Mouse (Mus musculus) MEL (cell line): Measurements from ENCODE around the gene Slc44a4. TPM values are rescaled to one million over a fixed set of nuclear protein-coding genes. Genes with fewer than 3 reads are reported as not detected.

Experiments used
- DNase-seq: peaks from one replicate; pipeline ENCODE4 v3.0.0; 2011; ENCODE audit warnings: low read depth, low spot score
- H3K27ac ChIP-seq: 2 replicates; pipeline ENCODE4 v1.5.1; 2012; ENCODE audit warnings: low read depth, mild to moderate bottlenecking, control low read depth, low read length, moderate library complexity; ENCODE audit not compliant: control insufficient read depth
- H3K27me3 ChIP-seq, 2 experiments: fragments of 150-350 bp in 1 of 2; sonication (generic) in 1 of 2; 2 replicates each; pipeline ENCODE4 v1.6.1; 2012; ENCODE audit warnings: low read length in 2 of 2, mild to moderate bottlenecking in 2 of 2, improper control_type of control experiment in 1 of 2, moderate library complexity in 1 of 2; ENCODE audit not compliant: insufficient read depth in 2 of 2, control insufficient read depth in 1 of 2
- H3K36me3 ChIP-seq, 2 experiments: 2 replicates each; pipeline ENCODE4 v1.6.1; 2012 to 2014; ENCODE audit warnings: low read length in 2 of 2, improper control_type of control experiment in 1 of 2, inconsistent platforms in 1 of 2, mild to moderate bottlenecking in 1 of 2; ENCODE audit not compliant: insufficient read depth in 2 of 2, control insufficient read depth in 1 of 2
- H3K4me1 ChIP-seq, 2 experiments: fragments of 150-350 bp in 1 of 2; sonication (generic) in 1 of 2; 2 replicates each; pipeline ENCODE4 v1.6.1; 2012; ENCODE audit warnings: low read length in 2 of 2, improper control_type of control experiment in 1 of 2, mild to moderate bottlenecking in 1 of 2; ENCODE audit not compliant: insufficient read depth in 2 of 2, control insufficient read depth in 1 of 2
- H3K4me3 ChIP-seq, 2 experiments: fragments of 150-350 bp in 1 of 2; sonication (generic) in 1 of 2; 2 replicates each; pipeline ENCODE4 v1.5.1; 2012; ENCODE audit warnings: low read depth in 2 of 2, low read length in 2 of 2, mild to moderate bottlenecking in 2 of 2, moderate library complexity in 2 of 2, control low read depth in 1 of 2, improper control_type of control experiment in 1 of 2; ENCODE audit not compliant: control insufficient read depth in 1 of 2, insufficient read depth in 1 of 2
- H3K79me2 ChIP-seq: 2 replicates; pipeline ENCODE4 v1.6.1; 2012; ENCODE audit warnings: mild to moderate bottlenecking, low read length, moderate library complexity; ENCODE audit not compliant: control insufficient read depth, poor library complexity, insufficient read depth
- H3K9ac ChIP-seq: 2 replicates; pipeline ENCODE4 v1.6.1; 2012; ENCODE audit warnings: low read depth, mild to moderate bottlenecking, control low read depth, low read length, moderate library complexity; ENCODE audit not compliant: control insufficient read depth, poor library complexity, severe bottlenecking
- H3K9me3 ChIP-seq: fragments of 150-350 bp; sonication (generic); replicated peaks from 2 replicates; pipeline ENCODE4 v1.6.1; 2012; ENCODE audit warnings: mild to moderate bottlenecking, low read length, improper control_type of control experiment, moderate library complexity; ENCODE audit not compliant: insufficient read depth
- CTCF ChIP-seq, 3 experiments: IDR thresholded peaks in 2 of 3; conservative IDR thresholded peaks in 1 of 3; 2 replicates each; pipeline ENCODE4 v1.5.1; 2011 to 2012; ENCODE audit warnings: low read length in 3 of 3, low read depth in 2 of 3, mild to moderate bottlenecking in 2 of 3, improper control_type of control experiment in 1 of 3, inconsistent platforms in 1 of 3, mixed read lengths in 1 of 3, moderate library complexity in 1 of 3; ENCODE audit not compliant: control insufficient read depth in 1 of 3, insufficient read depth in 1 of 3, poor library complexity in 1 of 3, severe bottlenecking in 1 of 3
- E2F4 ChIP-seq: IDR thresholded peaks from 2 replicates; pipeline ENCODE4 v1.6.1; 2011; ENCODE audit warnings: low read depth, low read length, improper control_type of control experiment, borderline replicate concordance
- GABPA ChIP-seq: IDR thresholded peaks from 2 replicates; pipeline ENCODE4 v1.6.1; 2012; ENCODE audit warnings: low read depth, mild to moderate bottlenecking, inconsistent platforms, low read length, improper control_type of control experiment, moderate library complexity
- KAT2A ChIP-seq: conservative IDR thresholded peaks from 2 replicates; pipeline ENCODE4 v1.6.1; 2012; ENCODE audit warnings: low read depth, low read length, improper control_type of control experiment, inconsistent platforms
- MAZ ChIP-seq: IDR thresholded peaks from 2 replicates; pipeline ENCODE4 v1.6.1; 2012; ENCODE audit warnings: low read depth, mild to moderate bottlenecking, inconsistent platforms, low read length, improper control_type of control experiment
- MEF2A ChIP-seq: IDR thresholded peaks from 2 replicates; pipeline ENCODE4 v1.6.1; 2014; ENCODE audit warnings: low read depth, mild to moderate bottlenecking, inconsistent platforms, low read length, improper control_type of control experiment; ENCODE audit not compliant: poor library complexity, insufficient replicate concordance, severe bottlenecking; ENCODE audit errors: extremely low read depth
- MYB ChIP-seq: IDR thresholded peaks from 2 replicates; pipeline ENCODE4 v1.6.1; 2011; ENCODE audit warnings: mild to moderate bottlenecking, low read depth, low read length, improper control_type of control experiment
- MYC ChIP-seq: IDR thresholded peaks from 2 replicates; pipeline ENCODE4 v1.6.1; 2011; ENCODE audit warnings: low read depth, mild to moderate bottlenecking, low read length, improper control_type of control experiment, moderate library complexity
- POLR2A ChIP-seq, 2 experiments: IDR thresholded peaks; 2 replicates each; pipeline ENCODE4 v1.6.1; 2011 to 2012; ENCODE audit warnings: low read length in 2 of 2, mild to moderate bottlenecking in 2 of 2, control low read depth in 1 of 2, improper control_type of control experiment in 1 of 2, low read depth in 1 of 2, moderate library complexity in 1 of 2; ENCODE audit not compliant: control insufficient read depth in 1 of 2, insufficient read depth in 1 of 2, poor library complexity in 1 of 2
- POLR2AphosphoS5 ChIP-seq: IDR thresholded peaks from 2 replicates; pipeline ENCODE4 v1.6.1; 2012; ENCODE audit warnings: low read depth, borderline replicate concordance, mild to moderate bottlenecking, inconsistent platforms, low read length, moderate library complexity, mixed read lengths
- RAD21 ChIP-seq: IDR thresholded peaks from 2 replicates; pipeline ENCODE4 v1.6.1; 2011; ENCODE audit warnings: mild to moderate bottlenecking, low read depth, low read length, improper control_type of control experiment
- TAL1 ChIP-seq: IDR thresholded peaks from 2 replicates; pipeline ENCODE4 v1.6.1; 2012; ENCODE audit warnings: mild to moderate bottlenecking, inconsistent platforms, low read length, moderate library complexity, mixed read lengths
- TBP ChIP-seq: IDR thresholded peaks from 2 replicates; pipeline ENCODE4 v1.8.0; 2011; ENCODE audit warnings: low read depth, low read length, improper control_type of control experiment
- UBTF ChIP-seq: IDR thresholded peaks from 2 replicates; pipeline ENCODE4 v1.6.1; 2012; ENCODE audit warnings: low read depth, mild to moderate bottlenecking, inconsistent platforms, low read length, improper control_type of control experiment, moderate library complexity, borderline replicate concordance; ENCODE audit not compliant: insufficient read depth
- ZC3H11A ChIP-seq: IDR thresholded peaks from 2 replicates; pipeline ENCODE4 v1.6.1; 2012; ENCODE audit warnings: low read depth, mild to moderate bottlenecking, inconsistent platforms, low read length, improper control_type of control experiment
- ZMIZ1 ChIP-seq: IDR thresholded peaks from 2 replicates; pipeline ENCODE4 v1.6.1; 2012; ENCODE audit warnings: low read depth, mild to moderate bottlenecking, inconsistent platforms, low read length, improper control_type of control experiment, moderate library complexity
- polyA plus RNA-seq, 2 experiments: library from polyadenylated mRNA; stranded (reverse) in 1 of 2; unstranded in 1 of 2; fragments of >175 nt in 1 of 2; fragments of >200 nt in 1 of 2; gene quantifications; 2 replicates each; pipeline versions ENCODE4 v1.2.1 to v1.2.4; 2012; ENCODE audit warnings: low replicate concordance in 2 of 2, low read depth in 1 of 2; ENCODE audit not compliant: insufficient read length in 2 of 2, insufficient read depth in 1 of 2, missing spikeins in 1 of 2
- total RNA-seq: library from RNA; depleted of rRNA; stranded (reverse); fragments of 300-350 nt; gene quantifications from 2 replicates; pipeline ENCODE4 v1.2.3, GENCODE M21; 2012

Slc44a4 gene
- total and polyA plus RNA-seq, 3 experiments, result 0.06 to 0.12 TPM; not detected in 1

GRCm38 (mm10) chr17:34954831-34955230 is 40.6 kb downstream of the Slc44a4 start:
- Histone ChIP-seq H3K4me1 (peaks cover 0 to 3% of the 10 kb centered on the region in 2 experiments; a peak in 1 of 4 replicates), H3K4me3 (no peak overlapping the region), H3K36me3 (peaks cover 0 to 9% of the 10 kb centered on the region in 2 experiments; a peak in 3 of 4 replicates), H3K79me2 (peaks cover 22% of the 10 kb centered on the region)
- no peak for TF ChIP-seq KAT2A
- no peak for TF ChIP-seq POLR2A (IDR thresholded peaks at IDR 0.05; ENCODE audit: control insufficient read depth in 1 of 2, insufficient read depth in 1 of 2, low read depth in 1 of 2, low read length in 2 of 2, poor library complexity in 1 of 2)
- TF ChIP-seq POLR2AphosphoS5, result no peak
- TF ChIP-seq MYC, result no peak
- TF ChIP-seq RAD21, result no peak
- TF ChIP-seq TBP, result no peak
- TF ChIP-seq, all 39 proteins: peak for 0
- no peak overlapping the region for H3K9ac ChIP-seq
- H3K27me3 ChIP-seq, result no peaks in the 10 kb centered on the region
- no peak overlapping the region for H3K27ac ChIP-seq
- no peak for DNase-seq
- H3K9me3 ChIP-seq, result no peaks in the 10 kb centered on the region

GRCm38 (mm10) chr17:34955884-34956283 is 41.6 kb downstream of the Slc44a4 start:
- no peaks in the 10 kb centered on the region for H3K27me3 ChIP-seq
- TF ChIP-seq RAD21, result no peak
- TF ChIP-seq MEF2A, result no peak
- no peak for TF ChIP-seq ZMIZ1
- no peak for TF ChIP-seq MYB
- no peak for TF ChIP-seq GABPA
- no peak for TF ChIP-seq UBTF
- TF ChIP-seq E2F4, result no peak
- no peak for TF ChIP-seq MAZ
- no peak for TF ChIP-seq TAL1
- no peak for TF ChIP-seq CTCF (IDR thresholded peaks at IDR 0.05 in 2 of 3, conservative IDR thresholded peaks at IDR 0.05 in 1 of 3; ENCODE audit: control insufficient read depth in 1 of 3, insufficient read depth in 1 of 3, low read depth in 2 of 3, low read length in 3 of 3, poor library complexity in 1 of 3, severe bottlenecking in 1 of 3)
- no peak for TF ChIP-seq KAT2A
- no peak for TF ChIP-seq ZC3H11A

More at GRCm38 (mm10) chr17:34955884-34956283, 41.6 kb downstream of the Slc44a4 start:
- peaks cover 0 to 3% of the 10 kb centered on the region in 2 experiments; a peak in 1 of 4 replicates for H3K4me1 ChIP-seq
- DNase-seq, result no peak
- H3K36me3 ChIP-seq, result peaks cover 0 to under 1% of the 10 kb centered on the region in 2 experiments; a peak in 1 of 4 replicates
- peaks cover 14% of the 10 kb centered on the region for H3K79me2 ChIP-seq
- H3K27ac ChIP-seq, result no peak overlapping the region
- H3K4me3 ChIP-seq, result no peak overlapping the region
- no peaks in the 10 kb centered on the region for H3K9me3 ChIP-seq
- H3K9ac ChIP-seq, result no peak overlapping the region
